Mouse (Mus musculus) erythroblast, embryonic 14.5 days (primary cell): ENCODE data around the gene Cdc27.

ENCODE experiments used
- GATA1 ChIP-seq: IDR thresholded peaks from 2 replicates; pipeline ENCODE4 v1.6.1; 2012; ENCODE audit warnings: low read length, inconsistent platforms, mixed read lengths
- TAL1 ChIP-seq: IDR thresholded peaks from 3 replicates; pipeline ENCODE4 v1.6.1; 2012; ENCODE audit warnings: low read length, inconsistent platforms, mixed read lengths

- TF ChIP-seq GATA1 (no peak), TAL1 (no peak)
Measured at GRCm38 (mm10) chr11:104479505-104479904, 70.9 kb downstream of the Cdc27 start.
